Mouse (Mus musculus) ES-Bruce4 (cell line): ENCODE data around the gene 4930430F08Rik.

Experiments used
- CTCF ChIP-seq: IDR thresholded peaks from one replicate; pipeline ENCODE4 v1.8.1; 2011; ENCODE audit warnings: low read depth, low read length
- EP300 ChIP-seq: IDR thresholded peaks from 2 replicates; pipeline ENCODE4 v1.6.1; 2011; ENCODE audit warnings: low read depth, low read length; ENCODE audit not compliant: insufficient read depth
- POLR2A ChIP-seq: IDR thresholded peaks from one replicate; pipeline ENCODE4 v1.8.1; 2011; ENCODE audit warnings: low read length; ENCODE audit not compliant: insufficient read depth

DNA sequence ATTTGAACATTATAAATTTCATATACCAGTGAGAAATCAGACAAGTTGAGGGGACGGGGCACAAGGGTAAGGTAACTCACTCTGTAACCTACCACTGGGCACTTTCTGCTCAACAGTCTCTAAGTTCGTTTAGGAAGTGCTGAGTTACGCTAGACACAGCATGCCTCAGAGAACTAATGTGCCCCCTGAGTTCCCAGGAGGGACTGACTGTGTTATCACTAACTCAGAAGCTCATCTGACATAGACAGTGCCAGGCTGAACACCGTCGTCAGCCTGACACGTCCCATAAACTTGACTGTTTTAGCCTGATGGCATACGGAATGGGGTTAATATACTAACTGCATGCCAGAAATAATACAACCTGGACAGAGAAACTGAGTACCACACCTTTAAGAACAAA is 14.9 kb downstream of the 4930430F08Rik start:
- TF ChIP-seq EP300 (no peak), CTCF (no peak), POLR2A (no peak)
